Mouse (Mus musculus) v-Abl transformed pro-B cells (cell line): Measurements from ENCODE around the gene Eif3l.

ENCODE experiments used
- in situ Hi-C, 2 experiments: fragments of 400-800 bp; cut with MboI; formaldehyde crosslinking; loops; one replicate each; pipeline ENCODE4 v1.15.1; 2025; ENCODE audit not compliant: unreplicated experiment in 2 of 2

Eif3l gene

GRCm38 (mm10) chr15:79075658-79076365, 833 bp downstream of the Eif3l start:
- in situ Hi-C loops, result no loop called here

DNA sequence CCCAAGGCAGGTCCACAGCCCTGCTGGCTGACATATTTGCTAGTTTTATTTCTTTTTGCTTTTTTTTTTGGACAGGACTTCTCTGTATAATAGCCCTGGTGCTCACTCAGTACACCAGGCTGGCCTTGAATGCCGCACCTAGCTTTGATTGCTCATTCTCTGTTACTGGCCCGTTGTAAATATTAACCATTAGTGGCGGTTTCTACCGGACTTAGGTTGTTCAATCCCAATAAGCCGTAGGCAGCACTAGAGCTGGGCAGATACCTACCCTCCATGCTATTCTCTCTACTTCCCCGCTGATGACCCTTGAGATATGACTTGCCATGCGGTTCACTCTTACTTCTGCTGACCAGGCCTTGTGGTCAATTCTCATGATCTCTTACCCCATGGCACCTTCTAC, 4.6 kb downstream of the Eif3l start:
- in situ Hi-C loops, result no loop called here

- in situ Hi-C loops, result no loop called here
These were observed 17.3 kb downstream of the Eif3l start for GRCm38 (mm10) chr15:79092284-79092683.

GRCm38 (mm10) chr15:79093083-79093839, 18.3 kb downstream of the Eif3l start:
- in situ Hi-C loops, result no loop called here

- in situ Hi-C loops, result no loop called here
These were observed 20.5 kb downstream of the Eif3l start for GRCm38 (mm10) chr15:79095483-79095882.

DNA sequence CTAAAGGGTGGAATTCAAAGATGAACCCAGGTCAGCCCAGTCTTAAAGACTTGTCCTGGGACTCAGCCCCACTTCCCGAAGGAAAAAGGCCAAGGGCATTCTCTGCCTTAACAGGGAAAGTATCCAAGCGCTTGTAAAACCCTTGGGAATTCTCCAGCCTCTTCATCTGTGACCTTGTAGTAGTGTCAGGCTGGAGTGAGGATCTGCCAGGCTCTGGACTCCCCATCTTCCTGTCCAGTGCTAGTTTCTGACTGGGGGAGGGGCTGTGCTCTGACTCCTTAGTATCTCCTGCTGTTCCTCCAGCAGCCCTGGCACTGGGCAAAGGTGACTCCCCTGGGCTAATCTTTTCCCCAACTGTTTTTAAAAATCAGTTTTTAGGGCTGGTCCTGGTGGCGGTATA, 21.6 kb downstream of the Eif3l start:
- in situ Hi-C loops, result no loop called here

- in situ Hi-C loops, result no loop called here
These were observed 22.2 kb downstream of the Eif3l start for GRCm38 (mm10) chr15:79097135-79097534.

DNA sequence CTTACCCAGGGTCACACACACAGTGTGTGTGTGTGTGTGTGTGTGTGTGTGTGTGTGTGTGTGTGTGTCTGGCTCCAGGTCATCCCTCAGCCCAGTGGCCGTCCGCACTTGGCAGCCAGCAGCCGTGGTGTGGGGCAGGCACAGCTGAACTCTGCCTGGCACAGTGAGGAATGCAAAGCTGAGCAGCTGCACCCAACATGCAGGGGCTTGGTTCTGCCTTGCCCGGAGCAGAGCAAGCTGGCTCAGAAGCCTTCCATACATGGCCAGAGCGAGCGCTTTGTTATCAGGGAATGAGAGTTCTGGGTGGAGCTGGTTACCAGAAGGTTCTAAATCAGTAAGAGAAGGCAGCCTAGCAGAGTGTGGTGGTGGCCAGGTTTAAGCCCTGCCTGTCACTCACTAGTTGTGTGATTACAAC, 22.6 kb downstream of the Eif3l start:
- in situ Hi-C loops, result no loop called here

DNA sequence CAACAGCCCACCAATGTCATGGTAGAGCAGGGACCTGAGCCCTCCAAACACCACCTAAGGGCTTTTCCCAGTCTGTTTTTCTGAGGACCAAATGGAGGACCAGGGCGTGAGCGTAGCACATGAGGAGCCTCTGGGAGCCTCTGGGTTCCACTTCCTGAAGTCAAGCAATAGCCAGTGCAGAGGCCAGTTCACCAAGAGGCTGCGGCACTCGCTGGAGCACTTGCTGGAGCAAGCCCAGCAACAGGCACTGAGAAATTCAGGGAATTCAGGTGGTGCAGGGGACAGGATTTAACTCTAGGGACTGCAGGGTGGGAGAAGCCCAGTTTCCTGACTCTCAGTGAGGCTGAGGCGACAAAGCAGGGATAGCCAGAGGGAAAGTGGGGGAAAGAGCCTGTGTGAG, 23.2 kb downstream of the Eif3l start:
- in situ Hi-C loops, result no loop called here

- in situ Hi-C loops, result no loop called here
These were observed 23.9 kb downstream of the Eif3l start for GRCm38 (mm10) chr15:79098868-79099267.

- in situ Hi-C loops, result no loop called here
These were observed 24.5 kb downstream of the Eif3l start for GRCm38 (mm10) chr15:79099456-79099855.

DNA sequence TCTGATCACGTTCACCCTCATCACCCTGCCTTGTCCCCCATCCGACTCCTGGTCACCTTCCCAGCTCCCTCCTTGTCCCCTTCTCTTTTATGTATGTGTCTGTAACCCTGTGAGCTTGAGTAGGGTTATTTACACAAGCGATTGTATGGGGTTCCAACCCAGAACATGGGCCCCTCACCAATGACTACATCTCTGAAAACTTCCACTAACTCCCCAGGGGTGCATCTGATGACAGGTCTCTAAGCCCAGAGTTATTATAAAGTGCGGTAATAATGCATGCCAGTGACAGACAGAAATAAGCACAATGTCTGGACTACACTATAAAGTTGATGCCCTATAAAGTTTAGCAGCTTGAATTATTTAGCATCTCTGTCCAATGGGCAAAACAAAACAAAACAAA, 25.4 kb downstream of the Eif3l start:
- in situ Hi-C loops, result no loop called here

- in situ Hi-C loops, result no loop called here
These were observed 26.6 kb downstream of the Eif3l start for GRCm38 (mm10) chr15:79101531-79101930.

DNA sequence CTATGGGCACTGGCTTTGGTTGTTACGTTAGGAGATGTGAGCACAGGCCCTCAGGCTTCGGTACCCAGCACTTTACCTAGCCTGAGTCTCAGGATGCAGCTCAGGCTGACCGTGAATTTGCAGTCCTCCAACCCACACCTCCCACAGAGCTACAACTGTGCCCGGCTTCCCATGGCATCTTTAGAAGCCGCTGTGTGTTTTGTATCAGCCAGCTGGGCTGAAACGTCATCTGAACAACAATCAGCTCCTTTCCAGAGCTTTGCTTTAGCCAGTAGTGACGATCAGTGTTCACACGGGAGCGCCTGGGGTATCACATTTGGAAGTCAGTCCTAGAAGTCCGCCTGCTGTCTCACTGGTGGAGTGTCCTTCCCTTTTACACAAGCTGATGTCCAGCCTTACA, 28.3 kb downstream of the Eif3l start:
- in situ Hi-C loops, result no loop called here

DNA sequence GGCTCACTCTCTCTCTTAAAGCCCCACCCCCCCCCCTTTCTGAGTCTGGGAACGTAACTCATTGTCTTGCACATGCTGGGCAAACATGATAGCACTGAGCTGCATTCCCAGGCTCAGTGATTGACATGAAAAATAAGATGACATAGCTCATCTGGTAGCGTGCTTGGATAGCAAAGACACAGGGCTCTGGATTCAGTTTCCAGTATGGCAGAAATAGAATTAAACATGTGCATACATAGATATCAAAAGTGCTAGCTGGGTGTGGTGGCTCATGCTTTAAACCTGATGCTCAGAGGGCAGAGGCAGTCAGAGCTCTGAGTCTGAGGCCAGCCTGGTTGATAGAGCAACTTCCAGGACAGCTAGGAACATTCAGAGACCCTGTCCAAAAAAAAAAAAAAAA, 30.8 kb downstream of the Eif3l start:
- in situ Hi-C loops, result no loop called here

DNA sequence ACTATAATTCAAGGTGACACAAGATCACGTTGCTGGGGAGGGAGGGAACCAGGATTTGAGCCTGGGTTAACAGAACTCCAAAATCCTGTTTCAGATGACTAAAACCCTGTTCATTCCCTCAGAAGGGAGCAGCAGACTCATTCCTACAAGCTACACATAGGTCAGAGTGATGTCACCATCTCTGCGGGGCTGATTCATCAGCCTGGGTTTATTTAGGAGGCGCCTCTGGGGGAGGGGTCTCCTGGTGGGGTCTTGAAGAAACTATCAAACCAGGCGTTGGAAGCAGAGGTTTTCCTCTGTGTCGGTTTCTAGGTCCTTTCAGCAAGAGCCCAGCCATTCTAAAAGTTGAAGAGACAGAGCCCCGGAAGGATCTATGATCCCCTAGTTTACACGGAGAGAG, 33.0 kb downstream of the Eif3l start:
- in situ Hi-C loops, result no loop called here

GRCm38 (mm10) chr15:79108421-79109320, 33.7 kb downstream of the Eif3l start, which contains the start of gene Micall1:
Gene Micall1, plus strand, starts transcription at chr15:79108898.
- in situ Hi-C loops, result no loop called here

- in situ Hi-C loops, result no loop called here
These were observed 34.4 kb downstream of the Eif3l start for GRCm38 (mm10) chr15:79109321-79109934.

- in situ Hi-C loops, result no loop called here
These were observed 35.1 kb downstream of the Eif3l start for GRCm38 (mm10) chr15:79110031-79110430.

DNA sequence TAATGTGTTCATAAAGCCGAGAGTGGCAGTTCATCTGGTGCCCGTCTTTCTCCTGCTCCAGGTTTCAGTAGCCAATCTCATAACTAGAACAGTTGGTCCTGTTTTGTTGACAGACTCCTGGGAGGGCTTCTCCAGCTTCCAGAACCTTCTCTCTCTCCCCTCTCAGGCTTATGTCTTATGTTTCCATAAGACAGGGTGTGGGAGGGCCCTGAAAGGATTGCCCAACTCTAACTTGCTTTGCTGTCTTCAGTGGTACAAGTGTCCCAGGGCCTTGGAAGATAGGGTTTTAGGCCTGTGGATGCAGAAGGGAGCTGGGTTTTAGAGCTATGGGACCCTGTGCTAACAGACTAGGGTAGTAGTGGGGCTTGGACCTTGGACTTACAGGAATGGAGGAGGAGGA, 35.5 kb downstream of the Eif3l start:
- in situ Hi-C loops, result no loop called here

- in situ Hi-C loops, result no loop called here
These were observed 36.8 kb downstream of the Eif3l start for GRCm38 (mm10) chr15:79111774-79112173.
